Mouse (Mus musculus) midbrain, embryonic 14.5 days (tissue): ENCODE measurements around the gene Arhgap44. TPM values are rescaled to one million over a fixed set of nuclear protein-coding genes. Genes with fewer than 3 reads are reported as not detected.

ENCODE experiments used
- ATAC-seq: fragments of 200-750 bp; cut with Nextera tagmentation; 2 replicates; pipeline ENCODE4 v1.8.0; 2017; ENCODE audit warnings: moderate number of reproducible peaks, moderate library complexity; ENCODE audit not compliant: low FRiP score, low TSS enrichment
- DNase-seq: peaks from one replicate; pipeline ENCODE4 v3.0.0-alpha.2; 2015
- H3K27ac ChIP-seq: fragments of 300-500 bp; sonication (generic); replicated peaks from 2 replicates; pipeline ENCODE4 v1.5.1; 2014; ENCODE audit warnings: mild to moderate bottlenecking, low read depth, low read length, moderate library complexity
- H3K27me3 ChIP-seq: fragments of 300-500 bp; sonication (generic); 2 replicates; pipeline ENCODE4 v1.6.1; 2014; ENCODE audit warnings: low read length, control low read depth, mixed read lengths; ENCODE audit not compliant: control insufficient read depth, insufficient read depth
- H3K36me3 ChIP-seq: fragments of 300-500 bp; sonication (generic); 2 replicates; pipeline ENCODE4 v1.6.1; 2014; ENCODE audit warnings: low read length, control low read depth; ENCODE audit not compliant: control insufficient read depth, insufficient read depth
- H3K4me1 ChIP-seq: fragments of 300-500 bp; sonication (generic); 2 replicates; pipeline ENCODE4 v1.6.1; 2014; ENCODE audit warnings: mild to moderate bottlenecking, antibody characterized with exemption, low read length, control low read depth; ENCODE audit not compliant: control insufficient read depth, insufficient read depth
- H3K4me2 ChIP-seq: fragments of 300-500 bp; sonication (generic); 2 replicates; pipeline ENCODE4 v1.6.1; 2014; ENCODE audit warnings: mild to moderate bottlenecking, low read length, moderate library complexity
- H3K4me3 ChIP-seq: fragments of 300-500 bp; sonication (generic); replicated peaks from 2 replicates; pipeline ENCODE4 v1.5.1; 2014; ENCODE audit warnings: low read depth, low read length
- H3K9ac ChIP-seq: fragments of 300-500 bp; sonication (generic); replicated peaks from 2 replicates; pipeline ENCODE4 v1.6.1; 2014; ENCODE audit warnings: mild to moderate bottlenecking, low read length, moderate library complexity
- H3K9me3 ChIP-seq: fragments of 300-500 bp; sonication (generic); 2 replicates; pipeline ENCODE4 v1.6.1; 2016; ENCODE audit warnings: low read length, control low read depth, mixed read lengths; ENCODE audit not compliant: control insufficient read depth
- WGBS: fragments of 180-500 bp; shearing (Covaris S2); extraction: QIAGEN DNeasy Blood & Tissue Kit; methylation state at CpG from one replicate; pipeline ENCODE4 v1.1.7; 2014; 5-methylcytosine and 5-hydroxymethylcytosine counted together
- polyA plus RNA-seq: library from polyadenylated mRNA; unstranded; fragments of >200 nt; fragmentation: Nextera tagmentation; extraction: Ambion mirVana; gene quantifications from 2 replicates; pipeline ENCODE4 v1.2.1, GENCODE M21; 2014

The Arhgap44 gene
- polyA plus RNA-seq, 1 experiment from 2014 or later, result 13.0 TPM

DNA sequence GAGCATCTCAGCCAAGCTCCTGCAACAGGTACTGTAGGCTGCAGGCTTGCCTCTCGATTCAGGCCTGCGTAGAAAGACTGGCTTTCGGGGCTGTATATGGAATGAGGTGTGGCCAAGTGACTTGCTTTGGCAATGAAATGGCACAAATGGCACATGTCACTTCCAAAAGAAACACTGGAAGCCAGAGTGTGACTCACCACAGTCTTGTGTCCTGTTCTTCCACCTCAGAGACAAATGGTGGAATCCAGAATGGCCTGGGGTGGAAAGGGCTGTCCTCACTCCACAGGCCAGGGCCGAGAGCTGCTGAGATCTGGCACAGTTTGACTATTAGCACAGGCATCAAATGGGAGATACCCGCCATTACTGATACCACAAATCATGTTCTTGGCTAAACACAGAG lies 9.8 kb downstream of the Arhgap44 start:
- H3K4me3 ChIP-seq, result no peak overlapping the region
- ATAC-seq (no peak), DNase-seq (no peak)
- no peaks in the 10 kb centered on the region for H3K36me3 ChIP-seq
- no peak overlapping the region for H3K4me2 ChIP-seq
- H3K9ac ChIP-seq, result no peak overlapping the region
- H3K9me3 ChIP-seq, result no peaks in the 10 kb centered on the region
- H3K27me3 ChIP-seq, result no peaks in the 10 kb centered on the region
- no peaks in the 10 kb centered on the region for H3K4me1 ChIP-seq
- no peak overlapping the region for H3K27ac ChIP-seq
- WGBS, result 90% methylated on average over 5 of the region's 5 CpGs

DNA sequence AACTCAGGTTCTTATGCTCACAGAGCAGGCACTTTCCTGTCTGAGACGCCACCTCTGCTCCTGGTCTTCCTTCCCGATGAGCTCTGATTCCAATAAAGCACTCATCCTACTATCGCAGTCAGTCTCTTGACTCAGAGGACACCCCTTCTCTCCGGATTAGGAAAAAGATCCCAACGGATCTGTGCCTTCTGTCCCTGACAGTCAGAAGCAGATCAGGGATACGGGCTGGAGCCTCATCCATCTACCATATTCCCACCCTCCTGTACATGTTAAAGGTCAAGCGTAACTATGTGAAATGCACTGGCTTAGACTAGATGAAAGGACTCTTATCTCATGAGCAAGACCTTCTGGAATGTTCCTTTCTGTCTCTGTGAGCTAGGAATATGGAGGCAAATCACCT lies 14.3 kb downstream of the Arhgap44 start:
- DNase-seq, result no peak
- Histone ChIP-seq H3K9me3 (no peaks in the 10 kb centered on the region), H3K27me3 (no peaks in the 10 kb centered on the region), H3K9ac (no peak overlapping the region), H3K27ac (no peak overlapping the region), H3K4me2 (no peak overlapping the region), H3K36me3 (no peaks in the 10 kb centered on the region), H3K4me1 (no peaks in the 10 kb centered on the region), H3K4me3 (no peak overlapping the region)
- WGBS, result 92% methylated on average over 7 of the region's 7 CpGs
- no peak for ATAC-seq

DNA sequence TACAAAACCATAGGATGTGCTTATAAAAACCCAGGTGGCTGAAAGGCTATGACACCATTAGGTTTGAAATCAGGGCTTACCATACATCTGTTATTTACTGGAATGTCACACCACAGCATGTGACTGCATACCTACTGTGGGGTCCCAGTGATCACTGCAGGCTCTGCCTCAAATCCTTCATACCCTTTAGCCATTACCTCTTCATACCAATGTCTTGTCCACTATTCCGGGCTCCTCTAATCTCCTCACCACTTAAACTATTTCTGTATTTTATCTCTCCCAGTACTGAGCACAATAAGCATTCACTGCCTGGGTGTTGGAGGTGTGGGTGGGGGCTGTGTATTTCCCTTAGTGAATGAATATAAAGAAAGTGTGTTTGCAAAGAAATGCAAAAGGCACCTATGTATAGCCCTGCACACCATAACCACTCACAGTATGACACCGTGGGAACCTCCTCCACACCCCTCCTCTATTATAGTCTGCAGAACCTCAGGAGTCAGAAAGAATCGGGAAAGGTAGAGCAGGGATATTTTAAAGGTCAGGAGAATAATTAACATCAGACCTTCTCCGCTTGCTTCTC lies 19.8 kb downstream of the Arhgap44 start:
- Histone ChIP-seq H3K36me3 (no peaks in the 10 kb centered on the region), H3K4me1 (no peaks in the 10 kb centered on the region), H3K27ac (no peak overlapping the region), H3K9me3 (no peaks in the 10 kb centered on the region), H3K4me2 (no peak overlapping the region), H3K9ac (no peak overlapping the region), H3K27me3 (no peaks in the 10 kb centered on the region), H3K4me3 (no peak overlapping the region)
- no peak for DNase-seq
- WGBS, result 84% methylated on average over 4 of the region's 4 CpGs
- no peak for ATAC-seq

DNA sequence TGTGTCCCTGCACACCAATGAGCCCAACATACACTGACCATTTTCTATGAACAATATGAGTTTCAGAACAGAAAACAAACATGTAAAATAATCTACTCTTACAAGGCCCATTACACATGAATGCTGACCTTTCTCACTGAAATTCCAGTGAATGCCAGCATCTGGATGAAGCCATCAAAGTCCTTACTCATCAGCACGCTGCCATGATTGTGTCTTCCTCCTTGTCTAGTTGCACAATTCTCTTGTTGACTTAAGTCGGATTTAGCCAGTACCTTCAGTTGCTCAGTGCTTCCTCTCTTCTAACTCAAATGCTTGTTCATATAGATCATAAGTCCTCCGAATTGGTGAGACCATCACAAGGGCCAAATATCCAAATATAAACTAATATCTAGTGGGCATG lies 23.7 kb downstream of the Arhgap44 start:
- H3K36me3 ChIP-seq, result no peaks in the 10 kb centered on the region
- no peak overlapping the region for H3K9ac ChIP-seq
- no peak for ATAC-seq
- no peak for DNase-seq
- H3K27ac ChIP-seq, result no peak overlapping the region
- no peak overlapping the region for H3K4me2 ChIP-seq
- H3K4me1 ChIP-seq, result no peaks in the 10 kb centered on the region
- H3K27me3 ChIP-seq, result no peaks in the 10 kb centered on the region
- no peaks in the 10 kb centered on the region for H3K9me3 ChIP-seq
- H3K4me3 ChIP-seq, result no peak overlapping the region
- WGBS, result 88% methylated on average over 3 of the region's 3 CpGs

DNA sequence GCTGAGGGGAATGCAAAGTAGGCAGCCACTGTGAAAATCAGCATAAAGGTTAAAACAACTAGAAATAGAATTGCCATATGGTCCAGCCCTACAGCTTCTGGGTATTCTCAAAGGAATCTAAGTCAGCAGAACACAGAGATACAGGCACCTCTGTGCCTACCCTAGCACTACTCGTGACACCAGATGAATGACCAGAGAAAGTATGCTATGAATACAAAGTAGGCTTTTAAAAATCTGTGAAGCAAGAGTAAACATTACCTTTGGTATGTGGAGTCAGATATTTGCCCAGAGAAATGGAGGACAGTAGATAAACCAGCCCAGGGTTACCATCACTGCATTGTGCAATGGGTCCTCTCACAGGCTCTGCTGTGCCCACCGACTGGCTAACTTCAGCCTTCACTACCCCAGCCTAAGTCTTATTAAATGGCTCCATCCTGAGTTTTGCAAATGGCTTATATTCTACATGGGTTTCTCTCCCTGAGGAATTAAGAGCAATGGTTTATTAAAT lies 25.6 kb downstream of the Arhgap44 start:
- Histone ChIP-seq H3K4me2 (no peak overlapping the region), H3K9me3 (no peaks in the 10 kb centered on the region), H3K27ac (no peak overlapping the region), H3K4me1 (no peaks in the 10 kb centered on the region), H3K36me3 (no peaks in the 10 kb centered on the region), H3K4me3 (no peak overlapping the region), H3K9ac (no peak overlapping the region), H3K27me3 (no peaks in the 10 kb centered on the region)
- ATAC-seq (no peak), DNase-seq (no peak)
- WGBS, result 62% methylated on average over 2 of the region's 2 CpGs

DNA sequence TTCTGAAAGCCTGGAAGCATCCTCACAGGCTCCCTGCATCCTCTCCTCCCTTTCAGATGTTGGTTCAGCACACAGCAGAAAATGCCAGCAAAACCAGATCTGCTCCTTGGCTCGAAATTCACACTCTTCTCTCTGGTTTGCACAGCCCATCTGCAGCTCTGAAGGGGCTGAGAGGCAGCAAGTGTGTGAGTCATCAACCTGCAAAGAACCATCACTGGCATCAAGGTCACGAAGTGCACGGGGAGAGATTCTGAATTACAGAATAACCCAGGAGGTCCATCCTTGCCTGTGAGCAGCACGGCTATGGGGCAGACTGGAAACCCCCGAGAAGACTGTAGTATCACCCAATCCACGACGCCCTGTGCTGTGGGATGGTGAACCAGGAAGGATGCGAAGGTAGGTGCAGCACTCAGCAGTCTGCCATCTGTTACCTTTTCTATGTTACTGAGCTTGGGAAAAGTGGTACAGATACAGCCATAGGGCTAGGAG lies 27.5 kb downstream of the Arhgap44 start:
- Histone ChIP-seq H3K27me3 (no peaks in the 10 kb centered on the region), H3K4me3 (no peak overlapping the region), H3K4me1 (no peaks in the 10 kb centered on the region), H3K9ac (no peak overlapping the region), H3K27ac (no peak overlapping the region), H3K4me2 (no peak overlapping the region), H3K9me3 (0 out of 2 replicates have a peak, but pooled peaks cover 2% of the 10 kb centered on the region), H3K36me3 (no peaks in the 10 kb centered on the region)
- WGBS, result 89% methylated on average over 8 of the region's 8 CpGs
- no peak for ATAC-seq
- no peak for DNase-seq

DNA sequence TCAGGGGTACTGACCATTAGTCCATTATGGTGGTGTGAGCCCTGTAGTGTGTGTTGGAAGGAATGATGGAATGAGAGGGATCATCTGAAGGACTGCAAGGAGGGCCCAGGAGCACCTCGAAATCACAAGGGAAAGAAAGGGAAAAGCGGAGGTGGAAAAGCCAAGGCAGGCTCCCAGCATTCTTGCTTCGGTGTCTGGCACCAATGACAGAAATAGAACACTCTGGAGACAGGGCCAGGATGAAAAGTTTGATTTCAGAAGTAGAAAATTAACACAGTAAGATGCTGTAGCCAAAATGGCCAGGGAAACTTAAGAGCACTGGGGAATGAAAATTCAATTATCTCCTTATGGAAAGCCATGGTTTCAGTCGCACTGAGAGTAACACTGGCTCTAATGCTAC lies 29.1 kb downstream of the Arhgap44 start:
- no peak overlapping the region for H3K4me3 ChIP-seq
- H3K4me1 ChIP-seq, result no peaks in the 10 kb centered on the region
- H3K9me3 ChIP-seq, result 0 out of 2 replicates have a peak, but pooled peaks cover 2% of the 10 kb centered on the region
- DNase-seq (no peak), ATAC-seq (no peak)
- H3K27me3 ChIP-seq, result no peaks in the 10 kb centered on the region
- no peak overlapping the region for H3K27ac ChIP-seq
- 90% methylated on average over 4 of the region's 4 CpGs for WGBS
- no peak overlapping the region for H3K9ac ChIP-seq
- no peaks in the 10 kb centered on the region for H3K36me3 ChIP-seq
- no peak overlapping the region for H3K4me2 ChIP-seq

DNA sequence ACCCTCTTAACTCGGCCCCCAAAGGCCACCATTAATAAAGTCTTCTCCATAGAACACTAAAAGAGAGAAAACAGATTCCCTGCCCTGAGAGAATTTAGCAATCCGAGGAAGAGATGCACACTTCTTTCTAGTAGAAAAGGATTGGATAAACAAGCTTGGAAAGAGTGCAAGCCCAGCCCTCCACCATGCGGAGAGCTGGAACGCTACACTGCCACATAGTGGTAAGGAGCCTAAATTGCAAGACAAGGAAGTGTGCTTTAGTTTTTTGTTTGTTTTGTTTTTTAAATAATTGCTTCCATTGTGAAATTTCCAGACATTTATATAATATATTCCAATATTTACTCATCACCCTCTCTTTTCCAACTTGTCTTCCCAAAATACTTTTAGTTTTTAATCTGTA lies 33.7 kb downstream of the Arhgap44 start:
- H3K4me3 ChIP-seq, result no peak overlapping the region
- 0 out of 2 replicates have a peak, but pooled peaks cover 2% of the 10 kb centered on the region for H3K9me3 ChIP-seq
- no peaks in the 10 kb centered on the region for H3K27me3 ChIP-seq
- no peak overlapping the region for H3K27ac ChIP-seq
- peaks cover 21% of the 10 kb centered on the region for H3K4me1 ChIP-seq
- 90% methylated on average over 4 of the region's 4 CpGs for WGBS
- no peaks in the 10 kb centered on the region for H3K36me3 ChIP-seq
- H3K4me2 ChIP-seq, result no peak overlapping the region
- no peak overlapping the region for H3K9ac ChIP-seq
- DNase-seq (no peak), ATAC-seq (no peak)

DNA sequence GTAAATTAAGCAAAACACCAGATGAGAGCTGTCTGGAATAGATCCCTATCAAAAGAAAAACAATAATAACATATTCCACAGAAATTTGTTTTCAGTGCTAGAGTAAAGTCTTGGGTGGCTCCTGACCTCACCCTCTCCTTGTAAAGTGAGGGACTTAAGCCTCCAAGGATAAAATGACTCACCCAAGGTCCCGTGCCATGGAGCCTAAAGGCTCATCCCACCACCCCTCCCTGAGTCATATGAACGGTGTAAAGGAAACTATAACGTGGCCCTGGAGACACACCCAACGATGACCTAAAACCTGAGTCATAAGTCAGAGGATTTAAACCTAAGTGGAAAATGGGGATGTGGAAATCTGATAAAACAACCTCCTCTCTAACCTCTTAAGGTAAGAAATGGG lies 34.1 kb downstream of the Arhgap44 start:
- Histone ChIP-seq H3K27ac (no peak overlapping the region), H3K4me2 (no peak overlapping the region), H3K4me3 (no peak overlapping the region), H3K9ac (no peak overlapping the region), H3K9me3 (0 out of 2 replicates have a peak, but pooled peaks cover 2% of the 10 kb centered on the region), H3K36me3 (no peaks in the 10 kb centered on the region), H3K27me3 (no peaks in the 10 kb centered on the region), H3K4me1 (peaks cover 21% of the 10 kb centered on the region)
- no peak for ATAC-seq
- WGBS, result 91% methylated on average over 4 of the region's 4 CpGs
- no peak for DNase-seq
